Mouse (Mus musculus) liver, embryonic 14.5 days (tissue): Measurements from ENCODE around the gene Ngrn.

Source experiments
- CTCF ChIP-seq: IDR thresholded peaks from 2 replicates; pipeline ENCODE4 v1.5.1; 2016; ENCODE audit warnings: antibody characterized with exemption, low read depth, control low read depth
- EP300 ChIP-seq: IDR thresholded peaks from 2 replicates; pipeline ENCODE4 v1.6.1; 2016; ENCODE audit warnings: antibody characterized with exemption, low read depth

GRCm38 (mm10) chr7:80285725-80286124, 24.7 kb downstream of the Ngrn start:
- TF ChIP-seq CTCF = no peak
- no peak for TF ChIP-seq EP300
